Mouse (Mus musculus) small intestine, adult 2 months (tissue): ENCODE measurements around the gene Cd3g.

Experiments
- CTCF ChIP-seq: fragments of 200-500 bp; IDR thresholded peaks from 2 replicates; pipeline ENCODE4 v1.5.1; 2012; ENCODE audit warnings: low read depth, mild to moderate bottlenecking, control low read depth, inconsistent platforms, low read length, moderate library complexity, mixed read lengths; ENCODE audit not compliant: insufficient replicate concordance, insufficient read length; ENCODE audit errors: extremely low read depth
- POLR2A ChIP-seq: fragments of 200-500 bp; IDR thresholded peaks from 2 replicates; pipeline ENCODE4 v1.6.1; 2012; ENCODE audit warnings: low read depth, mild to moderate bottlenecking, control low read depth, inconsistent platforms, low read length, moderate library complexity

DNA sequence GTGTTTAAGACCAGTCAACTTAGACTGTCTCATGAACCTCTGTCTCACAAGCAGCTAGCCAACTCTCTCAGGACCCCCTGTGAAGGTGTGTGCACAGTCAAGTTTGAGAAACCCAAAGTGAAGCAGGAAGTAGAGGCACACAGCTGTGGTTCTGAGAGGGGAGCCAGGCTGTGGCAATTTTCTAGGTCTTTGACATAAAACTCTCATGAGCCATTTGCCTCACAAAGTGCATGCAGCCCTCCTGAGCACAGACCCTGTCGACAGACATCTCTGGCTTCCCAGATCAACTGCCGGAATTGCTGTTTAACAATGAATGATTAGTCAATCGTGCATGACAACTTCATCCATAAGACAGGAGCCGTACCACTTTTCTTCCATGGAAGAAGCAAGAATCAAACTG, 28.1 kb upstream of the Cd3g start:
- no peak for TF ChIP-seq POLR2A
- TF ChIP-seq CTCF = no peak
